Mouse (Mus musculus): ENCODE measurements at regions not wholly inside any gene's neighbourhood (a gene's known extent, or its start where the extent isn't known, plus 50 kb on each side); places are given as distances from the start of the nearest gene placed in this dataset.

DNA sequence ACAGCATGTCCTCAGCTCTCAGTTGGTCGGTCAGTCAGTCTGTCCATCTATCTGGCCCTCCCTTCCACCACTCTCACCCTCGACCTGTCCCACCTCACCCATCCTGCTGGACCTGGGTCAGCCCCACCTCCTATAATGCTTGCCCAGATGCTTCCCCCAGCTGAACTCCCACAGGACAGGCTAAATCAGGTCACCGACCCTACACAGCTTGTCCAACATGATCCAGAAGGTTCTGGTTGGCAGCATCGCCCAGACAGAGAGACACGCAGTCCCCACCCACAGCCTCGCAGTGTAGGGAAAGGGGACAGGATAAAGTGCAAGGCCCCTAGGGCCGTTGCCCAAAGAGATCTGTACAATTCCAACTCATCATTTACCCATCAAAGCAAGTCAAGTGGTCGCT, 97.1 kb upstream of the Slc45a1 start:
- TF ChIP-seq ZC3H11A (IDR thresholded peaks at IDR 0.05; ENCODE audit: low read depth, low read length) (no peak), SIN3A (IDR thresholded peaks at IDR 0.05; ENCODE audit: low read length) (no peak), MEF2A (IDR thresholded peaks at IDR 0.05; ENCODE audit: extremely low read depth, insufficient replicate concordance, low read depth, low read length, poor library complexity, severe bottlenecking) (no peak), KAT2A (conservative IDR thresholded peaks at IDR 0.05; ENCODE audit: low read depth, low read length) (no peak), RAD21 (IDR thresholded peaks at IDR 0.05; ENCODE audit: low read depth, low read length) (no peak)
- no peak overlapping the region for H3K27ac ChIP-seq (ENCODE audit: control insufficient read depth, low read depth, low read length)
- no peak overlapping the region for H3K4me3 ChIP-seq (ENCODE audit: control insufficient read depth in 1 of 2, insufficient read depth in 1 of 2, low read depth in 2 of 2, low read length in 2 of 2)
- H3K9ac ChIP-seq (ENCODE audit: control insufficient read depth, low read depth, low read length, poor library complexity, severe bottlenecking): no peak overlapping the region
- H3K4me1 ChIP-seq (ENCODE audit: control insufficient read depth in 1 of 2, insufficient read depth in 2 of 2, low read length in 2 of 2): peaks cover 0 to 21% of the 10 kb centered on the region in 2 experiments; a peak in 3 of 4 replicates
- peaks cover 0 to 4% of the 10 kb centered on the region in 2 experiments; a peak in 1 of 4 replicates for H3K27me3 ChIP-seq (ENCODE audit: control insufficient read depth in 1 of 2, insufficient read depth in 2 of 2, low read length in 2 of 2)
- no peak for DNase-seq (ENCODE audit: low read depth, low spot score)
- peaks cover 0 to 9% of the 10 kb centered on the region in 2 experiments; a peak in 2 of 4 replicates for H3K36me3 ChIP-seq (ENCODE audit: control insufficient read depth in 1 of 2, insufficient read depth in 2 of 2, low read length in 2 of 2)
- no peaks in the 10 kb centered on the region for H3K9me3 ChIP-seq (replicated peaks; ENCODE audit: insufficient read depth, low read length)
- H3K79me2 ChIP-seq (ENCODE audit: control insufficient read depth, insufficient read depth, low read length, poor library complexity): no peaks in the 10 kb centered on the region

DNA sequence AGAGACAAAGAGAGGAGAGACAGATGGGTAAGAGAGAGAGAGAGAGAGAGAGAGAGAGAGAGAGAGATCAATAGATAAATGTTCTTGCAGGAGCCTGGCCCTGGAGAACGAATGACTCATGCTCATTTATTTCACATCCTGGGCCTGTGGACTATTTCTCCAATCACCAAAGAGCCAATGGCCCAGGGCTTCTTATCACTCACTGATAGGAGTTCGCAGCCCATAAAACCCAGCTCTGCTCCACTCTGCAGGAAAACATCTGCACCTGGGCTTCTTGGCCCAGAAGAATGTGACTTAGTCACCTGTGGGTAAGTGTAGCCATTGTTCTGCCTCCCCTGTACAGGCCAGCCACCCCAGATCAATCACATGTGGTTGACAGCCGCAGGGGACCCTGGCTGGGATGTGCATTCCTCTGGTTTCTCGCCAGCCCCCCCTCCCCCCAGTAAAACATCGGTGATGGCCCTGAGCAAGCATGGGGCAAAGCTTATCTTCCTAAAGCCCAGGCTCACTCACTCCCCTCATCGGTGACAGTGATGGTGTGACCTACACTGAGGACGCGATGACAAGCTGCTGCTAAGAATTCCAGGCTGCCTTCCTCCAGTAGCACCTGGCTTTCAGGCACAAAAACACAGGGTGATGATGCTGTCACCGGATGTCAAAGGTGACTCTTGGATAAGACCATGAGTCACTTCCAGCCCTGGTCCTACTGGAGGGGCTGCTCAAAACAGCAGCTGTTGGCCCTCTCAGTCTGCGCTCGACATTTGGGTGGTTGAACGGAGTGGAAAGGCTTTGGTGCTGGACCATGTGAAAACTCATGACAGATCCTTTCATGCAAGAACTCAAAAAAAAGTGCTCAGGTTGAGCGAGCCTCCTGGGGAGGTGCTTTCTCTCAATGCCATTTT, 96.4 kb upstream of the Slc45a1 start:
- DNase-seq (ENCODE audit: low read depth, low spot score): peak; percentile 51
- Histone ChIP-seq H3K4me1 (ENCODE audit: control insufficient read depth in 1 of 2, insufficient read depth in 2 of 2, low read length in 2 of 2) (peaks cover 0 to 21% of the 10 kb centered on the region in 2 experiments; a peak in 3 of 4 replicates), H3K9ac (ENCODE audit: control insufficient read depth, low read depth, low read length, poor library complexity, severe bottlenecking) (no peak overlapping the region), H3K36me3 (ENCODE audit: control insufficient read depth in 1 of 2, insufficient read depth in 2 of 2, low read length in 2 of 2) (peaks cover 0 to 9% of the 10 kb centered on the region in 2 experiments; a peak in 2 of 4 replicates), H3K9me3 (replicated peaks; ENCODE audit: insufficient read depth, low read length) (no peaks in the 10 kb centered on the region), H3K79me2 (ENCODE audit: control insufficient read depth, insufficient read depth, low read length, poor library complexity) (no peaks in the 10 kb centered on the region), H3K27me3 (ENCODE audit: control insufficient read depth in 1 of 2, insufficient read depth in 2 of 2, low read length in 2 of 2) (peaks cover 0 to 1% of the 10 kb centered on the region in 2 experiments; a peak in 1 of 4 replicates), H3K27ac (ENCODE audit: control insufficient read depth, low read depth, low read length) (no peak overlapping the region), H3K4me3 (ENCODE audit: control insufficient read depth in 1 of 2, insufficient read depth in 1 of 2, low read depth in 2 of 2, low read length in 2 of 2) (no peak overlapping the region)
- no peak for TF ChIP-seq NELFE (IDR thresholded peaks at IDR 0.05; ENCODE audit: low read depth, low read length)
- TF ChIP-seq E2F4 (IDR thresholded peaks at IDR 0.05; ENCODE audit: borderline replicate concordance, low read depth, low read length): no peak
- TF ChIP-seq MXI1 (IDR thresholded peaks at IDR 0.05; ENCODE audit: low read depth, low read length): no peak
- no peak for TF ChIP-seq ZMIZ1 (IDR thresholded peaks at IDR 0.05; ENCODE audit: low read depth, low read length)
- no peak for TF ChIP-seq MYB (IDR thresholded peaks at IDR 0.05; ENCODE audit: low read depth, low read length)
- TF ChIP-seq EP300 (IDR thresholded peaks at IDR 0.05; ENCODE audit: low read depth in 1 of 2, low read length in 2 of 2): peak; percentile 8 to 68; a peak in 2 of 4 replicates
- no peak for TF ChIP-seq NRF1 (IDR thresholded peaks at IDR 0.05; ENCODE audit: insufficient read depth, low read depth, low read length, poor library complexity, severe bottlenecking)
- TF ChIP-seq ZKSCAN1 (IDR thresholded peaks at IDR 0.05; ENCODE audit: low read depth, low read length): no peak
- TF ChIP-seq RCOR1 (IDR thresholded peaks at IDR 0.05; ENCODE audit: low read depth, low read length): no peak
- no peak for TF ChIP-seq TAL1 (IDR thresholded peaks at IDR 0.05; ENCODE audit: low read length)
- TF ChIP-seq SMC3 (IDR thresholded peaks at IDR 0.05; ENCODE audit: low read depth, low read length): no peak
- TF ChIP-seq TCF12 (IDR thresholded peaks at IDR 0.05; ENCODE audit: low read depth, low read length): peak; percentile 37; the same call in 1 of the 2 replicates
- TF ChIP-seq USF1 (IDR thresholded peaks at IDR 0.05; ENCODE audit: low read depth, low read length): no peak
- no peak for TF ChIP-seq KAT2A (conservative IDR thresholded peaks at IDR 0.05; ENCODE audit: low read depth, low read length)
- no peak for TF ChIP-seq CTCF (IDR thresholded peaks at IDR 0.05 in 2 of 3, conservative IDR thresholded peaks at IDR 0.05 in 1 of 3; ENCODE audit: control insufficient read depth in 1 of 3, insufficient read depth in 1 of 3, low read depth in 2 of 3, low read length in 3 of 3, poor library complexity in 1 of 3, severe bottlenecking in 1 of 3)
- no peak for TF ChIP-seq MAZ (IDR thresholded peaks at IDR 0.05; ENCODE audit: low read depth, low read length)
- no peak for TF ChIP-seq TBP (IDR thresholded peaks at IDR 0.05; ENCODE audit: low read depth, low read length)
- peak; percentile 79 for TF ChIP-seq GATA1 (IDR thresholded peaks at IDR 0.05; ENCODE audit: low read depth, low read length)
- no peak for TF ChIP-seq MYC (IDR thresholded peaks at IDR 0.05; ENCODE audit: low read depth, low read length)
- TF ChIP-seq POLR2A (IDR thresholded peaks at IDR 0.05; ENCODE audit: control insufficient read depth in 1 of 2, insufficient read depth in 1 of 2, low read depth in 1 of 2, low read length in 2 of 2, poor library complexity in 1 of 2): no peak
- TF ChIP-seq CHD1 (IDR thresholded peaks at IDR 0.05; ENCODE audit: low read depth, low read length): no peak
- TF ChIP-seq ETS1 (IDR thresholded peaks at IDR 0.05; ENCODE audit: low read depth, low read length): no peak
- TF ChIP-seq ZNF384 (IDR thresholded peaks at IDR 0.05; ENCODE audit: low read depth, low read length): no peak
- no peak for TF ChIP-seq RAD21 (IDR thresholded peaks at IDR 0.05; ENCODE audit: low read depth, low read length)
- TF ChIP-seq MAX (IDR thresholded peaks at IDR 0.05; ENCODE audit: low read length): no peak
- no peak for TF ChIP-seq USF2 (IDR thresholded peaks at IDR 0.05; ENCODE audit: borderline replicate concordance in 1 of 2, insufficient read depth in 1 of 2, low read depth in 1 of 2, low read length in 2 of 2)
- no peak for TF ChIP-seq BHLHE40 (IDR thresholded peaks at IDR 0.05; ENCODE audit: borderline replicate concordance, low read depth, low read length)
